Mouse (Mus musculus): ENCODE data around the gene Drc1. TPM values are rescaled to one million over a fixed set of nuclear protein-coding genes. Genes with fewer than 3 reads are reported as not detected.

Gene Drc1
- polyA plus RNA-seq, 1 experiment from 2014 or later, result not detected

DNA sequence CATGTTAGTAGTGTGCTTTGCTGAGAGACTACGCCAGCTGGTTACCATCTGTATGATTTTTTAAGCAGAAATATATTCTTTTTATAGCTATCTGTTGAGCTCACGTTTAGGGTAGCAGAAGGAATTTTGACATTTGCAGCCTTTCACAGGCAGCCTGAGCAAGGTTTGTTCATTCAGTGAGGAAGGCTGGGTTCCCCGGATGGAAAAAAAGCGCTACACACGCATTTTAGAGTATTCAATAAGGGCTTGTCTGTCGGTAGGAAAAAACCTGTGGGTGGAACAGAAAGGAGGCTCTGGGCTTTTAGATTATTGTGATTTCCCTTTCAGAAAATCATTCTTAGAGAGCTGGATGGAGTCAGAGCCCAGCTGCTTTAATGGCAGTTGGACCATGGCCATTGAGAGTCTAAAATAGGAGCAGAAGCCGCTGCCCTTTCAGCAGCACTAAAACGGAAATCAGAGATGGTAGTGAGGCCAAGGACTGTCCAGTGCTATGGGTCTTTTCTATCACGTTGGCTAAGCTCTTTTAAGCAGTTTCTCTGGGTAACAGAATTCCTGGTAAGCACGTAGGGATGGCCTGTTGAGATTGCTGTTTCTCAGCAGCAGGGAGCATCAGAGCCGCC lies 10.5 kb upstream of the Drc1 start:
- Histone ChIP-seq H3K36me3 (ENCODE audit: control insufficient read depth, insufficient read depth, low read length) (peaks cover 27% of the 10 kb centered on the region), H3K4me3 (ENCODE audit: control insufficient read depth in 1 of 2, insufficient read depth in 1 of 2, low read depth in 1 of 2, low read length in 2 of 2) (no peak overlapping the region), H3K4me1 (ENCODE audit: control insufficient read depth in 2 of 2, insufficient read depth in 2 of 2, low read length in 2 of 2) (peaks cover 0 to 13% of the 10 kb centered on the region in 2 experiments; a peak in 2 of 4 replicates), H3K4me2 (ENCODE audit: low read length) (no peak overlapping the region), H3K9ac (ENCODE audit: low read length) (no peak overlapping the region), H3K27ac (replicated peaks in 1 of 2; ENCODE audit: control insufficient read depth in 1 of 2, insufficient read depth in 1 of 2, low read depth in 2 of 2, low read length in 2 of 2) (peak overlapping the region in 1 of 2 experiments; percentile 57; a peak in 1 of 4 replicates), H3K9me3 (ENCODE audit: control insufficient read depth, low read length) (no peaks in the 10 kb centered on the region), H3K27me3 (ENCODE audit: control insufficient read depth, insufficient read depth, low read length) (no peaks in the 10 kb centered on the region)
- 56% methylated on average over 11 of the region's 11 CpGs for WGBS
- no peak for ATAC-seq (ENCODE audit: insufficient number of reproducible peaks, insufficient read depth, low FRiP score, low read depth)

DNA sequence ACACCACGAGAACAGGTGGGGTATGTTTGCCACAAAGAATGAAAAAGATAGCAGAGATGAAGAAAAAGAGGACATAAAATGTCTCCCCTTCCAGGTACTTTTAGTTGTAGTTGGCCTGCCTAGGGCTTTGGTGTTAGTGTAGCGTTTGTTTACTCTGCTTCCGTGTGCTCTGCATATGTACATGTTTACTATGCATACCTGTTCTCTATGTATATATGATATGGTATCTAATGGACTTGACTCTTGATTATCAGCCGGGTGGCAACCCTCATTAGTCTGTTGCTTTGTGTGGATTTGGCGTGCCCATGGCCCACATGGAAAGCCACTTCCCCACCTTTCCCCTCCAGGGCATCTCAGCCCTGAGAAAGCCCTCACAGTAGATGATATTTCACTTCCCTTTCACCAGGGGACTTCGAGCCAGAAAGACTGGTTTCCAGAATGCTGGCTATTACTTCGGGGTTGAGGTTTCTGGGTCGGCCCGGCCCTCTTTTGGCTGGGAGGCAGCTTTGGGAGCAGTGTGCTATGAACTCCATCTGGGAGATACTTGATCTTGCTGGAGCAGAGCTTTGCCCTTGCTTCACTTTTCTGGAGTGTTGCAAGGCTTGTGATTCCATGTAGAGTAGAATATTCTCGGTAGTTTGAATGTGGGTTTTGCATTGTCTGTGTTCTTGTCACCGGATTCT lies 9.4 kb upstream of the Drc1 start:
- ATAC-seq (ENCODE audit: insufficient number of reproducible peaks, insufficient read depth, low FRiP score, low read depth), result no peak
- H3K9ac ChIP-seq (ENCODE audit: low read length), result no peak overlapping the region

DNA sequence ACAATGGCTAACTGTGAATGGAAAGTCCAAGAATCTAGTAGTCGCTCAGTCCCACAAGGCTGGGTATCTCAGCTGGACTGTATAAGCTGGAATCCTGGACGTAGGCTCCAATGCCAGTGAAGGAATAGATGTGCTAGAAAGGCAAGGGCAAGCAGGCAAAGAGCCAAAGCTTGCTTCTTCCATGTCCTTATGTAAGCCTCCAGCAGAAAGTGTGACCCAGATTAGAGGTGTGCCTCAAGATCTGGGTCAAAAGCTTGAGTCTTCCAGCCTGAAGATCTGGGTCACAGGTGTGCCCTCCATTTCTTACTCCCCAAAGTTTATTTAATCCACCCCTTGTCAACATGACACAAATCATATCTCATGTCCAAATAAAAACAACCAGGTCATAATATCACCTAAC lies 4.8 kb upstream of the Drc1 start:
- no peaks in the 10 kb centered on the region for H3K9me3 ChIP-seq (ENCODE audit: control insufficient read depth, low read length)
- 82% methylated on average over 2 of the region's 2 CpGs for WGBS
- H3K9ac ChIP-seq (ENCODE audit: low read length), result no peak overlapping the region
- H3K4me2 ChIP-seq (ENCODE audit: low read length), result no peak overlapping the region
- H3K4me3 ChIP-seq (ENCODE audit: control insufficient read depth in 1 of 2, insufficient read depth in 1 of 2, low read depth in 1 of 2, low read length in 2 of 2), result no peak overlapping the region
- no peaks in the 10 kb centered on the region for H3K27me3 ChIP-seq (ENCODE audit: control insufficient read depth, insufficient read depth, low read length)
- no peaks in the 10 kb centered on the region for H3K36me3 ChIP-seq (ENCODE audit: control insufficient read depth, insufficient read depth, low read length)
- no peak overlapping the region for H3K27ac ChIP-seq (replicated peaks in 1 of 2; ENCODE audit: control insufficient read depth in 1 of 2, insufficient read depth in 1 of 2, low read depth in 2 of 2, low read length in 2 of 2)
- H3K4me1 ChIP-seq (ENCODE audit: control insufficient read depth in 2 of 2, insufficient read depth in 2 of 2, low read length in 2 of 2), result peaks cover 0 to 5% of the 10 kb centered on the region in 2 experiments; a peak in 1 of 4 replicates
- no peak for ATAC-seq (ENCODE audit: insufficient number of reproducible peaks, insufficient read depth, low FRiP score, low read depth)

More for the DNA sequence above, 9.4 kb upstream of the Drc1 start:
- no peak overlapping the region for H3K27ac ChIP-seq (replicated peaks in 1 of 2; ENCODE audit: control insufficient read depth in 1 of 2, insufficient read depth in 1 of 2, low read depth in 2 of 2, low read length in 2 of 2)
- peaks cover 16% of the 10 kb centered on the region for H3K36me3 ChIP-seq (ENCODE audit: control insufficient read depth, insufficient read depth, low read length)
- H3K9me3 ChIP-seq (ENCODE audit: control insufficient read depth, low read length), result no peaks in the 10 kb centered on the region
- H3K4me2 ChIP-seq (ENCODE audit: low read length), result no peak overlapping the region
- H3K27me3 ChIP-seq (ENCODE audit: control insufficient read depth, insufficient read depth, low read length), result no peaks in the 10 kb centered on the region
- no peak overlapping the region for H3K4me3 ChIP-seq (ENCODE audit: control insufficient read depth in 1 of 2, insufficient read depth in 1 of 2, low read depth in 1 of 2, low read length in 2 of 2)
- WGBS, result 90% methylated on average over 11 of the region's 11 CpGs
- peaks cover 0 to 13% of the 10 kb centered on the region in 2 experiments; a peak in 2 of 4 replicates for H3K4me1 ChIP-seq (ENCODE audit: control insufficient read depth in 2 of 2, insufficient read depth in 2 of 2, low read length in 2 of 2)

DNA sequence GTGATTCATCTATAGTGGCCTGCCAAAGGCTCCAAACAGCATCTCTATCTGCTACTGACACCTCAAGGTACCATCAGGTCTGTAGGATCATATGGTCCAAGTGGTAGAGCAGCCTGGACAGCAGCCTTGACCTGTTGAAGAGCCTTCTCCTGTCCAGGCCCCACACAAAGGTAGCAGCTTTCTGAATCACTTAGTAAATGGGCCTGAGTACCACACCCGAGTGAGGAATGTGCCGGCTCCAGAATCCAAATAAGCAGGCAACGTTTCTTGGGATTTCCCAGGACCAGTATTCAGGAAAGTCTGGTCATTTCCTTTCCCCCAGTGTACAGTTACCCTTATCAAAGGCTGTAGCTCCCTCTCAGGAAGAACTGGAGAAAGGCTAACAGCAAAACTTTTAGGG lies 2.2 kb upstream of the Drc1 start:
- Histone ChIP-seq H3K27ac (replicated peaks in 1 of 2; ENCODE audit: control insufficient read depth in 1 of 2, insufficient read depth in 1 of 2, low read depth in 2 of 2, low read length in 2 of 2) (no peak overlapping the region), H3K4me3 (ENCODE audit: control insufficient read depth in 1 of 2, insufficient read depth in 1 of 2, low read depth in 1 of 2, low read length in 2 of 2) (no peak overlapping the region), H3K4me1 (ENCODE audit: control insufficient read depth in 2 of 2, insufficient read depth in 2 of 2, low read length in 2 of 2) (peaks cover 0 to 5% of the 10 kb centered on the region in 2 experiments; a peak in 1 of 4 replicates), H3K27me3 (ENCODE audit: control insufficient read depth, insufficient read depth, low read length) (no peaks in the 10 kb centered on the region), H3K36me3 (ENCODE audit: control insufficient read depth, insufficient read depth, low read length) (no peaks in the 10 kb centered on the region), H3K9me3 (ENCODE audit: control insufficient read depth, low read length) (no peaks in the 10 kb centered on the region), H3K9ac (ENCODE audit: low read length) (no peak overlapping the region), H3K4me2 (ENCODE audit: low read length) (no peak overlapping the region)
- WGBS, result 48% methylated on average over 3 of the region's 3 CpGs
- ATAC-seq (ENCODE audit: insufficient number of reproducible peaks, insufficient read depth, low FRiP score, low read depth), result no peak

DNA sequence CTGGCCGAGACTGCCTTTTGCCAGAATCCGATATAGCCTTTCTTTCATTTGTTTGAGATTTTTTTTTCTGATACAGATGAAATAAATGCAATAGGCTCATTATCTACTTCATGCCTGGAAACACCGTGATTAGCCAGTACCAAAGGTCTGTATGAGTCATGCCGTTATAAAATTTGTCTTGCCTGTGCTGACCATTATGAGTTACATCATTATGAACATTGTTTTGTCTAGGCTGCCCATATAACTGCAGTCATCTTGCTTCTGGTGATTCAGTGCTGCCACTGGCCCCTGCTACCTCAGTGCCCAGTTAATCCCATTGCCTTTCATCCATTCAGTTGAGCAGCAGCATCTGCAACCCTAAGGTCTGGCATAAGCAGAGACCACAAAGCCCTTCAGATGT lies 1.7 kb upstream of the Drc1 start:
- H3K27ac ChIP-seq (replicated peaks in 1 of 2; ENCODE audit: control insufficient read depth in 1 of 2, insufficient read depth in 1 of 2, low read depth in 2 of 2, low read length in 2 of 2), result no peak overlapping the region
- no peak overlapping the region for H3K9ac ChIP-seq (ENCODE audit: low read length)
- H3K4me3 ChIP-seq (ENCODE audit: control insufficient read depth in 1 of 2, insufficient read depth in 1 of 2, low read depth in 1 of 2, low read length in 2 of 2), result no peak overlapping the region
- 67% methylated on average over 4 of the region's 4 CpGs for WGBS
- no peaks in the 10 kb centered on the region for H3K36me3 ChIP-seq (ENCODE audit: control insufficient read depth, insufficient read depth, low read length)
- no peaks in the 10 kb centered on the region for H3K9me3 ChIP-seq (ENCODE audit: control insufficient read depth, low read length)
- peaks cover 0 to 5% of the 10 kb centered on the region in 2 experiments; a peak in 1 of 4 replicates for H3K4me1 ChIP-seq (ENCODE audit: control insufficient read depth in 2 of 2, insufficient read depth in 2 of 2, low read length in 2 of 2)
- no peak for ATAC-seq (ENCODE audit: insufficient number of reproducible peaks, insufficient read depth, low FRiP score, low read depth)
- no peak overlapping the region for H3K4me2 ChIP-seq (ENCODE audit: low read length)
- no peaks in the 10 kb centered on the region for H3K27me3 ChIP-seq (ENCODE audit: control insufficient read depth, insufficient read depth, low read length)

DNA sequence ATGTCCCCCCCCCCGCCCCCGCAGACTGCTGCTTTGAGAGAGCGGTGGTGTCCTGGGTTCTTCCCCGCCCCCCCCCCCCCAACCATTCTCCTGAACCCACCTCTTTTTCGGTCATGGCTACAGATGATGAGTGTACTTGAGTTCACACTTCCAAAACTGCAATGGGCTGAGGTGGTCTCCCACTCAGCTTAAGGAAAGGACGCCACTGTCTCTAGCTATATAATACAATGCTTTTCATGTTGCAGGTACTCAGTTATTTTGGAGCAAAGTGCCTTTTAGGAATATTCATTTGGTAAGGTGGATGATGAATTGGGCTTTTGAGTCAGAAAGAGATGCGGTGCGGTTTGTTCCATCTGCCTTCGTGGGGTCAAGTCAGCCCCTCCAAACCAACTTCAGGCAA lies 324 bp upstream of the Drc1 start:
- peak overlapping the region; percentile 73 for H3K4me2 ChIP-seq (ENCODE audit: low read length)
- H3K27me3 ChIP-seq (ENCODE audit: control insufficient read depth, insufficient read depth, low read length), result no peaks in the 10 kb centered on the region
- H3K9me3 ChIP-seq (ENCODE audit: control insufficient read depth, low read length), result peaks cover 10% of the 10 kb centered on the region; the same call in 1 of the 2 replicates
- WGBS, result 30% methylated on average over 7 of the region's 9 CpGs
- peaks cover 0 to 5% of the 10 kb centered on the region in 2 experiments; a peak in 1 of 4 replicates for H3K4me1 ChIP-seq (ENCODE audit: control insufficient read depth in 2 of 2, insufficient read depth in 2 of 2, low read length in 2 of 2)
- ATAC-seq (ENCODE audit: insufficient number of reproducible peaks, insufficient read depth, low FRiP score, low read depth), result no peak
- no peak overlapping the region for H3K9ac ChIP-seq (ENCODE audit: low read length)
- no peaks in the 10 kb centered on the region for H3K36me3 ChIP-seq (ENCODE audit: control insufficient read depth, insufficient read depth, low read length)
- H3K27ac ChIP-seq (replicated peaks in 1 of 2; ENCODE audit: control insufficient read depth in 1 of 2, insufficient read depth in 1 of 2, low read depth in 2 of 2, low read length in 2 of 2), result no peak overlapping the region
- peak overlapping the region in 1 of 2 experiments; percentile 38; a peak in 1 of 4 replicates for H3K4me3 ChIP-seq (ENCODE audit: control insufficient read depth in 1 of 2, insufficient read depth in 1 of 2, low read depth in 1 of 2, low read length in 2 of 2)

DNA sequence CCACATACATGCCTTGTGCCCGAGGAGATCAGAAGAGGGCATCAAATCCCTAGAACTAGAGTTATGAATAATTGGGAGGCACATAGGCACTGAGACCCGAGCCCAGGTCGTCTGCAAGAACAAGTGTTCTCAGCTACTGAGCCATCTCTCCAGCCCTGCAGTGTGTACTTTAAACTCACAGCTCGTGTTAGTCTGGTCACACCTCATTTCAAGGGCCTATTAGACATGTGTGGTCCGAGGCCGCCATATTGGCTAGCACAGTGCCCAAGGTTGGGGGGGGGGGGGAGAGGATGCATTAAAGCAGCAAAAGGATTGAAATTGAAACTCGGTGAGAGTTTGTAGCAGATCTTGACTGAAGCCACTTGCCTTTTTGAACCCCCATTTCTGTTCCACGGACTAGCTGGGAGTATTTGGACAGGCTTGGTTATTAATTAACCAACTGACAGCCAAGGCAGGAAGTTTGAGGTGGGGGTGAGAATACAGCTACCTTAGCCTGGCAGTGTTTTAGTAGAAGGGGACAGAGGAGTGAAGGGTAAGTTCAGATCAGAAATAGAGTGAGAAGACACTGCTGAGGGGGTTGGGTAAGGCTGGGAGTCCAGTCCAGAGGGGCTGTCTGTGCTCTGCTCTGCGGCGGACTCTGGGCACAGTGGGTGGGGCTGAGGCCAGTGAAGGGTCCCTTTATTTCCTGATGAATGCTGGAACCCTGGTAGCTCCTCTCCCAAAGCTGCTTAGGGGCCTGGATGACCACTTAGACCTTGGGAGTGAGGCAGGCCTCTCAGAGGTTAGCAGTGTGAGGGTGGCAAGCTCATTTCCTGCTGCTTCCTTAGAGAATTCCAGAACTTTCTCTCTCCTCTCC lies 5.0 kb downstream of the Drc1 start:
- H3K27ac ChIP-seq (replicated peaks in 1 of 2; ENCODE audit: control insufficient read depth in 1 of 2, insufficient read depth in 1 of 2, low read depth in 2 of 2, low read length in 2 of 2), result no peak overlapping the region

More for the DNA sequence above, 5.0 kb downstream of the Drc1 start:
- H3K9me3 ChIP-seq (ENCODE audit: control insufficient read depth, low read length), result peaks cover 10% of the 10 kb centered on the region; the same call in 1 of the 2 replicates
- WGBS, result 86% methylated on average over 10 of the region's 10 CpGs
- no peak overlapping the region for H3K9ac ChIP-seq (ENCODE audit: low read length)
- ATAC-seq (ENCODE audit: insufficient number of reproducible peaks, insufficient read depth, low FRiP score, low read depth), result no peak
- H3K4me2 ChIP-seq (ENCODE audit: low read length), result no peak overlapping the region
- H3K4me1 ChIP-seq (ENCODE audit: control insufficient read depth in 2 of 2, insufficient read depth in 2 of 2, low read length in 2 of 2), result peaks cover 0 to 2% of the 10 kb centered on the region in 2 experiments; a peak in 1 of 4 replicates
- no peaks in the 10 kb centered on the region for H3K36me3 ChIP-seq (ENCODE audit: control insufficient read depth, insufficient read depth, low read length)
- no peaks in the 10 kb centered on the region for H3K27me3 ChIP-seq (ENCODE audit: control insufficient read depth, insufficient read depth, low read length)
- H3K4me3 ChIP-seq (ENCODE audit: control insufficient read depth in 1 of 2, insufficient read depth in 1 of 2, low read depth in 1 of 2, low read length in 2 of 2), result no peak overlapping the region
